Mouse (Mus musculus): Measurements from ENCODE around the gene Nfe2l1.

DNA sequence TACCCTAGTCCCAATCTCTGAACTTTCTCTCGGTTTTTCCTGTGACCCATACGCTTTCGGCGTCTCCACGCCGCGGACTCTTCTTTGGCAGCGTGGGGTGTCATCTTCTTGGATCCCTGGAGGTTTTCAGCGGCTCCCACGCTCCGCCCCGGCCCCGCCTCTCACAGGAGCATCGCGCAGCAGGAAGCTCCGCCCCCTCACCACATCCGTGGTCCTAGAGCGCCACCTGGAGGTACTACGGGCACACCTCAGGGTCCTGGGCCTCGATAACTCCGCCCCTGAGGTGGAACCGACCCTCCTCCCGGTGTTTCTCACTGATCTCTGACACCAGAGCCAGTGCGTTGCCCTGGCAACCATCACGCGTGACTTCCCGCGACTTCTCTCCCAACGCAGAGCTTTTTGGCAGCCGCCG lies 32.1 kb upstream of the Nfe2l1 start:
- peak; percentile 99 for TF ChIP-seq CTCF (IDR thresholded peaks at IDR 0.05; ENCODE audit: low read depth)
- TF ChIP-seq EP300 (IDR thresholded peaks at IDR 0.05; ENCODE audit: low read depth): no peak

Measured in liver, postnatal 0 days (tissue).